Mouse (Mus musculus) bone marrow macrophage, adult 2 months (primary cell): Measurements from ENCODE around the gene Syt11. TPM values are rescaled to one million over a fixed set of nuclear protein-coding genes. Genes with fewer than 3 reads are reported as not detected.
"Not testable (repeated sequence)": the region's sequence is repeated elsewhere in the genome, so short reads cannot be mapped to it uniquely, and the experiment has no call there.

ENCODE experiments used
- H3K27ac ChIP-seq: 2 replicates; pipeline ENCODE4 v1.5.1; 2012; ENCODE audit warnings: low read depth, low read length; ENCODE audit not compliant: insufficient read depth
- H3K4me1 ChIP-seq: 2 replicates; pipeline ENCODE4 v1.6.1; 2012; ENCODE audit warnings: low read length; ENCODE audit not compliant: control insufficient read depth, insufficient read depth
- H3K4me3 ChIP-seq: 2 replicates; pipeline ENCODE4 v1.5.1; 2012; ENCODE audit warnings: mild to moderate bottlenecking, low read length, moderate library complexity; ENCODE audit not compliant: insufficient read depth
- CTCF ChIP-seq: IDR thresholded peaks from 2 replicates; pipeline ENCODE4 v1.5.1; 2012; ENCODE audit warnings: low read depth, mild to moderate bottlenecking, low read length, moderate library complexity
- POLR2A ChIP-seq: IDR thresholded peaks from 2 replicates; pipeline ENCODE4 v1.6.1; 2012; ENCODE audit warnings: mild to moderate bottlenecking, low read depth, low read length, borderline replicate concordance
- polyA plus RNA-seq: library from polyadenylated mRNA; stranded (reverse); fragments of >200 nt; gene quantifications from 2 replicates; pipeline ENCODE4 v1.2.4, GENCODE M21; 2012; ENCODE audit not compliant: missing spikeins, insufficient read depth, insufficient read length

Syt11 gene
- 12.1 and 13.5 TPM in 2 replicates for polyA plus RNA-seq

DNA sequence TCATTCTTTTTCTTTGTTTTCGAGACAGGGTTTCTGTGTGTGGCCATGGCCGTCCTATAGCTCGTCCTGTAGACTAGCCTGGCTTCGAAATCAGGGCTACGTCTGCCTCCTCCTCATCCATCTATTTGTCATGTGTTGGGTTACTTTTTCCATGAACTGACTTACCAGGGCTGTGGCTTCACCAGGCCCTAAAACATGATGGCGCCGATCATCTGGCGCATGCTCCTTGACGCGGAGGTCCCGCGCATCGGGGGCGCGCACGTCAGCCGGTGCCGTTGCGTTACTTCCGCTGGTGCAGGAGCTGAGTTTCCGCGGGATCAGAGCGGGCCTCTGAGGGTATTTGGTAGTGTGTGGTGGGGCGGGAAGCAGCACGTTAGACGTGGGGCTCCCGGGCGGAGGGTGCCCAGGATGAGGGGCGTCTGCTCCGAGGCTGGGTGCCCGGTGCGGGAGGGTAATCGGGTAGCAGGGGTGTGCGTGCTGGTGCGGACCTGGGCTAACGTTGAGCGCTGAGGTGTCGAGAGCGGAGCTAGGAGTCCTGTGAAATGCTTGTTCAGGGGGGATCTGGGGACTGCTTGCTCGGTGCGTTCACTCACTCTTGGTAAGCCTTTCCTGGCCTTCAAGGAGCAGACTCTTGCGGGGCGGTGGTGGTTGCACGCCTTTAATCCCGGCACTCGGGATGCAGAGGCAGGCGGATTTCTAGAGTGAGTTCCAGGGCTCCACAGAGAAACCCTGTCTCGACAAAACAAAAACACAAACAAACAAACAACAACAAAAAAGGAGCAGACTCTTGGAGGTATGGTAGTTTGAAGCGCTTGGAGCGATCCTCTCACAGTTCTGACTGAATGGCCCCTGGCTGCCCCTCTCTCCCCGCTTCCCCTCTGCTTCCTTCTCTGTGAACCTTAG lies at the start of gene Syt11:
TSS of gene Syt11 (minus strand) at position 226 of the 903 bp plus-strand sequence.
- peak within 1 kb of the TSS; percentile 81 for H3K27ac ChIP-seq
- H3K4me3 ChIP-seq, result peak within 1 kb of the TSS; percentile 68
- H3K4me1 ChIP-seq, result not testable (repeated sequence)

GRCm38 (mm10) chr3:88803910-88804540 lies 29.1 kb upstream of the Syt11 start:
- no peak for TF ChIP-seq CTCF
- no peak for TF ChIP-seq POLR2A
- H3K4me3 ChIP-seq, result no peak overlapping the region
- H3K4me1 ChIP-seq, result no peaks in the 10 kb centered on the region
- no peak overlapping the region for H3K27ac ChIP-seq

- H3K4me3 ChIP-seq, H3K4me1 ChIP-seq, H3K27ac ChIP-seq: not testable (repeated sequence)
Measured at GRCm38 (mm10) chr3:88797507-88797906, 22.5 kb upstream of the Syt11 start.

DNA sequence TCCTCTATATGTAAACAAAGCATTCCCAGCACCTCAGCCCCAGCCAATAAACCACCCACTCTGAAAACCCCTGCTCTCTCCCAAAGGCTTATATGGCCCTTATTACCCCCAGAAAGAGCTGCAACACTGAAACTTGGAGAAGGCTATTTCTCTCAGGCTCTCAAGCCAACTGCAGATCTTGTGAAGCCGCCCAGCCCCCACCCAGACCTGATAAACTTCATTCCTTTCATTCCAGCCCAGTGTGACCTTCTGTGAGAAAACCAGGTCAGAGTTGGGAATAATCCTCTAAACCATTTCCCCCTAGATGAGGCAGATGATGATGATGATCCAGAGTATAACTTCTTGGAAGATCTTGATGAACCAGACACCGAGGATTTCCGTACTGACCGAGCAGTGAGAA lies 13.1 kb upstream of the Syt11 start:
- H3K27ac ChIP-seq, H3K4me3 ChIP-seq: not testable (repeated sequence)
- H3K4me1 ChIP-seq, result peaks cover 14% of the 10 kb centered on the region

GRCm38 (mm10) chr3:88786805-88787204 lies 11.8 kb upstream of the Syt11 start:
- not testable (repeated sequence) for H3K4me3 ChIP-seq, H3K27ac ChIP-seq
- peaks cover 14% of the 10 kb centered on the region for H3K4me1 ChIP-seq

- Histone ChIP-seq H3K27ac (peak overlapping the region; percentile 3; the same call in 1 of the 2 replicates), H3K4me1 (peaks cover 14% of the 10 kb centered on the region)
- H3K4me3 ChIP-seq, result not testable (repeated sequence)
Measured at GRCm38 (mm10) chr3:88786323-88786722, 11.4 kb upstream of the Syt11 start.

GRCm38 (mm10) chr3:88784889-88785288 lies 9.9 kb upstream of the Syt11 start:
- Histone ChIP-seq H3K27ac (peak overlapping the region; percentile 6; the same call in 1 of the 2 replicates), H3K4me3 (no peak overlapping the region), H3K4me1 (peaks cover 14% of the 10 kb centered on the region)
- TF ChIP-seq POLR2A, result no peak
- no peak for TF ChIP-seq CTCF

DNA sequence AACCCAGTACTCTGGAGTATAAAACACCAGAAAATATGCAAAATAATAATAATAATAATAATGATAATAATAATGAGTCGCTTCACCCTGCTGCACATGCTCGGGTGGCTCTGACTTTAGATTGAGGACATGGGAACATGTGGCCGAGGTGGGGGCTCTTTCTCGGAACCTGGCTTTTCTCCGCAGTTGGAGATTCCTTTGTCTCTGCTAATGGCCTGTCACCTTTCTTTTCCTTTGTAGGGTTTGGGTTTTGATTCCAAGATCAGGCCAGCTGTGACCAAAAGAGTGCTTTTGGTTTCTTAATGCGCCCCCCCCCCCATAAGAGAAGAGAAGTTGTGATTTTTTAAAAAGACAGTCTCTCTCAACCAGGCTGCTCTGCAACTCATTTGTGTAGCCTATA lies 1.8 kb downstream of the Syt11 start:
- not testable (repeated sequence) for H3K4me3 ChIP-seq, H3K27ac ChIP-seq, H3K4me1 ChIP-seq

DNA sequence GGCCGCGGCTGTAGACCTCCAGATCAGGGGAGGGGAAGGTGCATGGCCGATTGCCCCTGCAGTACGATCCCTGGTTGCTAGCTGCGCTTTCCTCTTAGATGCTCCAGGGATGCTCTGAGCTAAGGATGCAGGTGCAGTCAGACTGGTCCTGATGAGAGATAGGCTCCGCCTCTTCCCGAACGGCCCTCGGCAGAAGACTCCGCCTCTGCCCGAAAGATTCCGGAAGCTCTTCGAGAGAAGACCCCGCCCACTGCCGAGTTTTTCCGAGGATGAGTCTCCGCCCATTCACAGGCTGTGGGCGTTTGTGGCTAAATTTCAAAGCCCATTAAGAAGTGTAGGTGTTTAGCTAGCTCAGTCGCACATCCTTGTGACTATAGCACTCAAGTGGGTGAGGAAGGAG lies 2.6 kb downstream of the Syt11 start:
- H3K4me3 ChIP-seq, result peak overlapping the region; percentile 31; the same call in 1 of the 2 replicates
- H3K4me1 ChIP-seq, H3K27ac ChIP-seq: not testable (repeated sequence)

DNA sequence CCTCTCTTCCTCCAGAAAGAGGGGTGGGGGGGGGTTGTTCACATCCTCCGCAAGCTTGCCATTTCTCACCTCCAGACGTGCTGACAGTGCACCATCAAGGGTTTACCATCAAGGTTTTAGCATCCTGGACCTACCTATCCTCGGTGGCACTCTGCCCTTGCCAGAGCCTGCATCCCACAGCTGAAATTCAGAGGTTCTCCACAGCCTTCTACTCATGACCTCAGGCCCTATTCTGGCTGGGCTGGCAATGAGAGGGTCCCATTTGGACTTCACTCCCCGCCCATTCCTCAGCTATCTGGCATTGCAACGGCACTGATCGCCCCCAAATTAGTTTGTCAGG lies 3.1 kb downstream of the Syt11 start:
- Histone ChIP-seq H3K27ac (peak overlapping the region; percentile 81), H3K4me3 (peak overlapping the region; percentile 48)
- not testable (repeated sequence) for H3K4me1 ChIP-seq

DNA sequence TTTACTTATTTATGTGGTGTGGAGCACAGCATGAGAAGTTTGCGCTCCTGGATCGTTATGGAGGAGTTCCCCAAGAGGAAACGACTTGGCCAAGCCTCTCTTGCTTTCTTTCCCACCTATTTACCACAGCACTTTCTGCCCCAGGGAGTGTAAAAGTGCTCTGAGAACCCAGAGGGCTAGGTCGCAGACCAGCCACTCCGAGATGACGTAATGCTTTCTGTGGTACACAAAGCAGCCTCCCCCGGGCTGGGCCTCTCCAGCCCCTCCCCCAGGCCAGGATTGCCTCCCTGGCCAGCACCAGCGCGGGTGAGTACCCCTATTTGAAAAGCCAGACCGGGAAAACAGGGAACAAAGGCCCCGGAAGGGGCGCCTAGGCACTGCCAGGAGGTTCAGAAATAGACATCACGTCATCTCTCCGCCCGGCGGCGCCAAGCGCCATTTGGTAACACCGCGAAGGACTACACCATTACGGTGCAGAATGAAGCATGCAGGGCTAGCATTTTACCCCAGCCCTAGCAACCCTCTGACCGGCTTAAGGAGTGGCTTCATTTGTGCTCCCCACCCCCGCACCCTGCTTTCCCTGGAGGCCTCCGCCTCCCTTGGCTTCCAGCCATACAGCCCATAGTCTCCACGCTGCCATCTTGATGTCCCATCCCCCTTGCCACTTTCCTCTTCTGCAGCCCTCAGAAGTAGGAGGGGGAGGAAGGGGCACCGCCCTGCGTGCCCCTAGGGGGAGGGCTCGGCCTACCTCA lies 3.6 kb downstream of the Syt11 start:
- Histone ChIP-seq H3K4me3 (peak overlapping the region; percentile 48), H3K27ac (peak overlapping the region; percentile 81)

More for the DNA sequence above, 3.6 kb downstream of the Syt11 start:
- not testable (repeated sequence) for H3K4me1 ChIP-seq
